Mouse (Mus musculus) heart, postnatal 0 days (tissue): ENCODE data around the gene Gm12166. TPM values are rescaled to one million over a fixed set of nuclear protein-coding genes. Genes with fewer than 3 reads are reported as not detected.
"Not testable (repeated sequence)": the region's sequence is repeated elsewhere in the genome, so short reads cannot be mapped to it uniquely, and the experiment has no call there.

Experiments
- ATAC-seq: fragments of 200-750 bp; cut with Nextera tagmentation; 2 replicates; pipeline ENCODE4 v1.8.0; 2017; ENCODE audit warnings: low read depth, moderate number of reproducible peaks, moderate library complexity; ENCODE audit not compliant: insufficient read depth
- DNase-seq: peaks from one replicate; pipeline ENCODE4 v3.0.0-alpha.2; 2016; ENCODE audit warnings: low spot score
- H3K27ac ChIP-seq: fragments of 300-500 bp; sonication (generic); 2 replicates; pipeline ENCODE4 v1.5.1; 2014; ENCODE audit warnings: low read depth, mild to moderate bottlenecking
- H3K27me3 ChIP-seq: fragments of 300-500 bp; sonication (generic); 2 replicates; pipeline ENCODE4 v1.6.1; 2014; ENCODE audit warnings: low read length, mixed read lengths; ENCODE audit not compliant: control insufficient read depth, insufficient read depth
- H3K36me3 ChIP-seq: fragments of 300-500 bp; sonication (generic); replicated peaks from 2 replicates; pipeline ENCODE4 v1.6.1; 2014; ENCODE audit warnings: low read length, mixed read lengths; ENCODE audit not compliant: control insufficient read depth, insufficient read depth
- H3K4me1 ChIP-seq: fragments of 300-500 bp; sonication (generic); 2 replicates; pipeline ENCODE4 v1.6.1; 2014; ENCODE audit warnings: antibody characterized with exemption; ENCODE audit not compliant: control insufficient read depth, insufficient read depth
- H3K4me2 ChIP-seq: fragments of 300-500 bp; sonication (generic); 2 replicates; pipeline ENCODE4 v1.6.1; 2014; ENCODE audit warnings: low read depth, mild to moderate bottlenecking, low read length, moderate library complexity
- H3K4me3 ChIP-seq: fragments of 300-500 bp; sonication (generic); 2 replicates; pipeline ENCODE4 v1.5.1; 2014; ENCODE audit warnings: low read depth, low read length
- H3K9ac ChIP-seq: fragments of 300-500 bp; sonication (generic); replicated peaks from 2 replicates; pipeline ENCODE4 v1.6.1; 2014; ENCODE audit warnings: low read depth, low read length, mixed read lengths
- H3K9me3 ChIP-seq: fragments of 300-500 bp; sonication (generic); replicated peaks from 2 replicates; pipeline ENCODE4 v1.6.1; 2016; ENCODE audit warnings: low read length; ENCODE audit not compliant: control insufficient read depth
- CTCF ChIP-seq: IDR thresholded peaks from 2 replicates; pipeline ENCODE4 v1.5.1; 2016; ENCODE audit warnings: antibody characterized with exemption, control low read depth, low read depth
- EP300 ChIP-seq: IDR thresholded peaks from 2 replicates; pipeline ENCODE4 v1.6.1; 2016; ENCODE audit warnings: antibody characterized with exemption, low read depth
- WGBS: fragments of 180-500 bp; shearing (Covaris S2); extraction: QIAGEN DNeasy Blood & Tissue Kit; methylation state at CpG from one replicate; pipeline ENCODE4 v1.1.7; 2014; 5-methylcytosine and 5-hydroxymethylcytosine counted together
- polyA plus RNA-seq: library from polyadenylated mRNA; unstranded; fragments of >200 nt; fragmentation: Nextera tagmentation; extraction: Ambion mirVana; gene quantifications from 2 replicates; pipeline ENCODE4 v1.2.1, GENCODE M21; 2015
- total RNA-seq: library from RNA; depleted of rRNA; stranded (reverse); fragments of >200 nt; gene quantifications from 2 replicates; pipeline ENCODE4 v1.2.3, GENCODE M21; 2014; ENCODE audit warnings: low replicate concordance

Gm12166 gene
- total and polyA plus RNA-seq, 2 experiments from 2014 or later = 1.8 to 3.9 TPM

DNA sequence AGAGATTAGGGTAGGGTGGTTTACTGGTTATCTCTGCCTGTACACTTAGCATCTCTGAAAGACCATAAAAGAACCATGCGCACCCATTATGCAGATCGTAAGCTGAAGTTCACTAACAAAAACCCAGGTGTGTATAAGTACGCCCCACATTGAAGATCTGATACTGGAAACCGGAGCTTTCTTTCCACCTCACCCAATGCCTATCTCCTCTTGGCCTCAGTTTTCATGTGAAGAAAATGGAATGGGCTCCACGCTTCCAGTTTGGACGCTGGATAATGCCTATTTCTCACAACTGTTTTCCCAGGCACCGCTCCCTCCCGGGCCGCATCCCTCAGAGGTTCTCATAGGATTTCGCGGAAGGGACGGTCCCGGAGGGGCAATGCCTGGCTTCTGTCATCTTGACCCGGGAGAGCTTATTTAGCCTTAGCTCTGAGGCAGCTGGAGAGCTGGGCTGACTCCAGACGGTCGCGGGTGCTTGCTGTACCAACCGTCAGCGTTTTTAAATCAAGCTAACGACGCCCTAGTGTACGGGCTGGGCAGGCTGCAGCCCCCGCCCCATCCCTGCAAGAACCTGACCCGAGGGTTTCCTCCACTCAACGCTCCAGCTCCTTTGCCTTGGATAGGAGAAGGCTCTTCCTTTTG, 4.8 kb upstream of the Gm12166 start:
- peaks cover 12% of the 10 kb centered on the region for H3K36me3 ChIP-seq
- H3K9ac ChIP-seq = peak overlapping the region; percentile 82
- peak overlapping the region; percentile 68 for H3K4me3 ChIP-seq
- H3K4me2 ChIP-seq = peak overlapping the region; percentile 68
- H3K4me1 ChIP-seq = peaks cover 40% of the 10 kb centered on the region
- WGBS = 1% methylated on average over 25 of the region's 25 CpGs
- ATAC-seq (peak; percentile 27; the same call in 1 of the 2 replicates), DNase-seq (peak; percentile 38)
- H3K9me3 ChIP-seq = no peaks in the 10 kb centered on the region
- H3K27ac ChIP-seq = peak overlapping the region; percentile 92
- no peaks in the 10 kb centered on the region for H3K27me3 ChIP-seq
- TF ChIP-seq EP300 (peak; percentile 17; the same call in 1 of the 2 replicates), CTCF (no peak; the same call in 1 of the 2 replicates)

DNA sequence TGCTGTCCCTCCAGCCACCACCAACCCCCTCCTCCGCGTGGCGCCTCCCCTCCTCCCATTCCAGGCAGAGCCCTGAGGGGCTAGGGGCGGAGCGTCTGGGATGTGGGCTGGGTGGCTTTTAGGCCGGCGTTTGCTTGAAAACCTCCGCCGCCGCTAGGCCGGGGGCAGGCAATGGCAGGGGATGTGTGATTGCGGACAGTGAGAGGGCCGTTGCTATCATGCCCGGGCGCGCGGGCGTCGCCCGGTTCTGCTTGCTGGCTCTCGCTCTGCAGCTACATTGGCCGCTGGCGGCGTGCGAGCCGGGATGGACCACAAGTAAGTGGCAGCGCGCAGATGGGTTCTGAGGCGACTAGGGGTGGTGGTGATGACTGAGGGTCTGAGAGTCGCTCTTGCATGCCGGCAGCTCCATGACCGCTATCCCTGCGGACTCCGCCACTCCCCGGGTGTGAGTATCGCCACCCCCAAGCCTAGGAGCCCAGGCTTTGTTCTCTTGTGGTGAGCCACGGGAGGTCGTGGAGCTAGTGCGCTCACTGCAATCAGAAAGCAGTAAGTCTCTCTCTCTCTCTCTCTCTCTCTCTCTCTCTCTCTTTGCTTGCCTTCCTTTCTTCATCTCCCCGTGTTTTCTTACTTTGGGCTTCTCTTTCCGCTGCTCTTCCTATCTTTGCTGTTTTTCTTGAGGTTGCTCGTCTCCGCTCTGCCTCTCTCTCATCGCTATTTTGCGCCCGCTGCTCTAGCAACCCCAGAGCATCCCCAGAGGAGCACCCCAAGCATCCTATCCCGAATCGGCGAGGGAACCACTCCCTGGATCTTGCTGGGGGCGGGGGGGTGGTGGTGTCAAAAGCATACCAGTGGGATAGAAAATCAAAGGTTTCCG, 4.0 kb upstream of the Gm12166 start, which contains the start of gene Adam19:
Gene Adam19, plus strand, starts transcription at position 97 of the 874 bp plus-strand sequence.
- WGBS = under 1% methylated on average over 49 of the region's 51 CpGs
- peak; percentile 81 for DNase-seq
- Histone ChIP-seq H3K4me2 (peak within 1 kb of the TSS; percentile 68), H3K9me3 (no peaks in the 10 kb centered on the region), H3K4me1 (peaks cover 36% of the 10 kb centered on the region), H3K4me3 (peak within 1 kb of the TSS; percentile 68), H3K9ac (peak within 1 kb of the TSS; percentile 82), H3K36me3 (peaks cover 5% of the 10 kb centered on the region; the same call in 1 of the 2 replicates), H3K27ac (peak within 1 kb of the TSS; percentile 92), H3K27me3 (no peaks in the 10 kb centered on the region)
- ATAC-seq = peak; percentile 71
- no peak for TF ChIP-seq CTCF
- no peak for TF ChIP-seq EP300

DNA sequence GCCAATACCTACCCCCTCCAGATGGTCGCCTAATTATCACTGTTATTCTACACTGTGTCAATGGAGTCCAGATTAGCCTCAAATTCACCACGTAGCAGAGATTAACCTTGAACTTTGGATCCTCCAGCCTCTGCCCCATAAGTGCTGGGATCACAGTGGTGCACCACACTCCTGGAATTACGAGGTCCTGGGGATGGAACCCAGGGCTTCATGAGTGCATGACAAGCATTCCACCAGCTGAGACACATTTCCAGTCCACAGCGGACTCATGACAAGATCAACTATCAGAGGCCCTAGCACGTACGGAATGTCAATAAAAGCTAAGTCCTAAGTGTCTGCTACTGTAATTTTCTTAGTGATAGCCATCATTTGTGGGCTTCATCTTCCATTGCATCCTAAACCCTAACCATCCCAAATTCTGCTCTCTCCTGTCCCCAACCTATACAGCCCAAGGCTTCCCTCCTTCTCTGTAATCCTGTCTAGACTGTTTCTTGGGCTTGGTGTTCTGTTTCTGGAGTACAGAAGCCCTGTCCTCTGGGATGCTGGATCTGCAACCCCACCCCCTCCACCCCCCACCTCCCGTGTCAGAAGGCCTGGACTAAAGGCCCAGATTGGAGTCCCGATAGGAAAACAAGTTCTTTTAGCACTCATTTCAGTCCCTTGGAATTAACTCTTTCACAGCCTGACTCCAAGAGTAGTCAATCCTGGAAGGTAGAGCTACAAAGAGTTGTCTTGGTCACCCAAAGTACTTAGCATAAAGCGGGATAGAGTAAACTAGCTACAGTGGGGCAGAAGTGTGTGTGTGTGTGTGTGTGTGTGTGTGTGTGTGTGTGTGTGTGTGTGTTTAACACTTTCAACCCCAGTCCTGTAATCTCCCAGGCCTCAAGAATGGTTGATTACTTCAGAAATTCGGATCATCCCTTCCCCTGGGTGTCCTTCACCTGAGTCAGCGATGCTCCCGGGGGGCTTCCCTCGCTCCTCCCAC, 3.1 kb upstream of the Gm12166 start:
- H3K27me3 ChIP-seq = no peaks in the 10 kb centered on the region
- peak overlapping the region; percentile 82; the same call in 1 of the 2 replicates for H3K9ac ChIP-seq
- peak overlapping the region; percentile 68 for H3K4me3 ChIP-seq
- no peaks in the 10 kb centered on the region for H3K36me3 ChIP-seq
- ATAC-seq (peak; percentile 6), DNase-seq (peak; percentile 31)
- TF ChIP-seq EP300 = no peak
- no peak for TF ChIP-seq CTCF
- peak overlapping the region; percentile 92 for H3K27ac ChIP-seq
- 20% methylated on average over 13 of the region's 13 CpGs for WGBS
- H3K4me2 ChIP-seq = peak overlapping the region; percentile 68
- H3K4me1 ChIP-seq = peaks cover 28% of the 10 kb centered on the region
- H3K9me3 ChIP-seq = no peaks in the 10 kb centered on the region

DNA sequence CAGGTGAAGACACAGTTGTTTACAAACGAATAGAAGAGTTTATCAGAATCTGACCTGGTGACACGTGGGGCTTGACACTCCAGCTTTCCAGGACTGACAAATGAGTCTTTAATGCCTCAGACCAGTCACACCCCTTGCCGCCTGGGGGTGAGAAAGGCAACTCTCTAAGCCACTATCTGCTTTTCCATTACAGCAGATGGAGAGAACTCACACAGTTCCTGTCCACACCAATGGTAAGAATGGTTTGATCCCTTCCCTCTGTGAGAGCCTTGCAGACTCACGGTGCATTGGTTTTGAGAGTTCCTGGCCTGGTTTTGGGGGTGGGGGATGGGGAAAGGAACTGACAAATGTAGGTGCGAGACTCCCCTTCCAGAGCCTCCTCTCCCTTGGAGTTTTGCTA, 2.2 kb upstream of the Gm12166 start:
- 50% methylated on average over 5 of the region's 5 CpGs for WGBS
- Histone ChIP-seq H3K27me3 (no peaks in the 10 kb centered on the region), H3K9me3 (no peaks in the 10 kb centered on the region), H3K9ac (no peak overlapping the region), H3K4me3 (no peak overlapping the region), H3K4me1 (peaks cover 19% of the 10 kb centered on the region), H3K27ac (peak overlapping the region; percentile 46; the same call in 1 of the 2 replicates), H3K36me3 (no peaks in the 10 kb centered on the region), H3K4me2 (no peak overlapping the region)
- ATAC-seq (no peak), DNase-seq (peak; percentile 9)
- TF ChIP-seq EP300 = no peak
- TF ChIP-seq CTCF = no peak

DNA sequence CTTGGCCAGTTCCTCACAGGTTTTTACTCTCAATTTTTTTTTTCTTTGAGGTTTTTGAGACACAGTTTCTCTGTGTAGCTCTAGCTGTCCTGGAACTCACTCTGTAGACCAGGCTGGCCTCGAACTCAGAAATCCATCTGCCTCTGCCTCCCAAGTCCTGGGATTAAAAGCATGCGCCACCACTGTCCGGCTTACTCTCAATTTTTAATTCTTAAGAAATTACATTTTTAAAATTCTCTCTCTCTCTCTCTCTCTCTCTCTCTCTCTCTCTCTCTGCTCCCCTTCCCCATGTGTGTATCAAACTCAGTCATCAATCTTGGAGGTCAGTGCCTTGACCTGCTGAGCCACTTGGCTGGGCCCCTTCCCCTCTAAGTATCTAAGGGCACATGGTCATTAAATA, 1.3 kb upstream of the Gm12166 start:
- H3K27me3 ChIP-seq, H3K4me2 ChIP-seq, H3K27ac ChIP-seq, H3K9me3 ChIP-seq, H3K4me3 ChIP-seq, DNase-seq, H3K36me3 ChIP-seq, H3K9ac ChIP-seq, ATAC-seq: not testable (repeated sequence)
- 97% methylated on average over 3 of the region's 3 CpGs for WGBS
- H3K4me1 ChIP-seq = peaks cover 19% of the 10 kb centered on the region
